Mouse (Mus musculus) liver, embryonic 11.5 days (tissue): Measurements from ENCODE around the gene Bscl2. TPM values are rescaled to one million over a fixed set of nuclear protein-coding genes. Genes with fewer than 3 reads are reported as not detected.
"Not testable (repeated sequence)": the region's sequence is repeated elsewhere in the genome, so short reads cannot be mapped to it uniquely, and the experiment has no call there.

Experiments
- ATAC-seq: fragments of 200-750 bp; cut with Nextera tagmentation; replicated peaks from 2 replicates; pipeline ENCODE4 v1.8.0; 2017; ENCODE audit warnings: moderate number of reproducible peaks, mild to moderate bottlenecking, moderate TSS enrichment, moderate library complexity; ENCODE audit not compliant: low FRiP score
- DNase-seq: peaks from one replicate; pipeline ENCODE4 v3.0.0-alpha.2; 2017; ENCODE audit warnings: low spot score
- H3K27ac ChIP-seq: fragments of 300-500 bp; sonication (generic); 2 replicates; pipeline ENCODE4 v1.5.1; 2014; ENCODE audit warnings: mild to moderate bottlenecking, low read depth, low read length, control low read depth
- H3K27me3 ChIP-seq: fragments of 300-500 bp; sonication (generic); replicated peaks from 2 replicates; pipeline ENCODE4 v1.6.1; 2014; ENCODE audit warnings: low read length, mixed read lengths; ENCODE audit not compliant: control insufficient read depth, insufficient read depth
- H3K36me3 ChIP-seq: fragments of 300-500 bp; sonication (generic); 2 replicates; pipeline ENCODE4 v1.6.1; 2014; ENCODE audit warnings: mild to moderate bottlenecking, low read length, moderate library complexity, mixed read lengths; ENCODE audit not compliant: control insufficient read depth, insufficient read depth
- H3K4me1 ChIP-seq: fragments of 300-500 bp; sonication (generic); replicated peaks from 2 replicates; pipeline ENCODE4 v1.6.1; 2014; ENCODE audit warnings: low read length, mixed read lengths; ENCODE audit not compliant: control insufficient read depth, insufficient read depth
- H3K4me2 ChIP-seq: fragments of 300-500 bp; sonication (generic); 2 replicates; pipeline ENCODE4 v1.6.1; 2014; ENCODE audit warnings: mild to moderate bottlenecking, control low read depth, moderate library complexity
- H3K4me3 ChIP-seq: fragments of 300-500 bp; sonication (generic); 2 replicates; pipeline ENCODE4 v1.5.1; 2014; ENCODE audit warnings: low read depth, low read length, control low read depth
- H3K9ac ChIP-seq: fragments of 300-500 bp; sonication (generic); 2 replicates; pipeline ENCODE4 v1.6.1; 2014; ENCODE audit warnings: low read depth, low read length, control low read depth
- H3K9me3 ChIP-seq: fragments of 300-500 bp; sonication (generic); 2 replicates; pipeline ENCODE4 v1.6.1; 2016; ENCODE audit warnings: low read length, inconsistent platforms, mixed read lengths; ENCODE audit not compliant: control insufficient read depth
- WGBS: fragments of 180-500 bp; shearing (Covaris S2); extraction: QIAGEN DNeasy Blood & Tissue Kit; methylation state at CpG from one replicate; pipeline ENCODE4 v1.1.7; 2014; 5-methylcytosine and 5-hydroxymethylcytosine counted together
- polyA plus RNA-seq: library from polyadenylated mRNA; unstranded; fragments of >200 nt; fragmentation: Nextera tagmentation; extraction: Ambion mirVana; gene quantifications from 2 replicates; pipeline ENCODE4 v1.2.1, GENCODE M21; 2014

Bscl2 gene
- polyA plus RNA-seq, 1 experiment from 2014 or later, result 52.7 TPM

GRCm38 (mm10) chr19:8820424-8820956, 16.8 kb upstream of the Bscl2 start:
- Histone ChIP-seq H3K9me3 (no peaks in the 10 kb centered on the region), H3K9ac (peak overlapping the region; percentile 98), H3K27ac (peak overlapping the region; percentile 98), H3K4me1 (peaks cover 21% of the 10 kb centered on the region), H3K27me3 (no peaks in the 10 kb centered on the region), H3K4me3 (peak overlapping the region; percentile 100), H3K36me3 (peaks cover 31% of the 10 kb centered on the region), H3K4me2 (peak overlapping the region; percentile 93)
- peak; percentile 48 for ATAC-seq
- no peak for DNase-seq
- under 1% methylated on average over 48 of the region's 48 CpGs for WGBS

GRCm38 (mm10) chr19:8821146-8821545, 16.1 kb upstream of the Bscl2 start:
- no peaks in the 10 kb centered on the region for H3K27me3 ChIP-seq
- peaks cover 33% of the 10 kb centered on the region for H3K36me3 ChIP-seq
- H3K4me3 ChIP-seq, result peak overlapping the region; percentile 100
- H3K9ac ChIP-seq, result peak overlapping the region; percentile 98
- no peaks in the 10 kb centered on the region for H3K9me3 ChIP-seq
- WGBS, result under 1% methylated on average over 7 of the region's 7 CpGs
- ATAC-seq, result no peak
- H3K4me2 ChIP-seq, result peak overlapping the region; percentile 93
- peak overlapping the region; percentile 98 for H3K27ac ChIP-seq
- no peak for DNase-seq
- peaks cover 21% of the 10 kb centered on the region for H3K4me1 ChIP-seq

DNA sequence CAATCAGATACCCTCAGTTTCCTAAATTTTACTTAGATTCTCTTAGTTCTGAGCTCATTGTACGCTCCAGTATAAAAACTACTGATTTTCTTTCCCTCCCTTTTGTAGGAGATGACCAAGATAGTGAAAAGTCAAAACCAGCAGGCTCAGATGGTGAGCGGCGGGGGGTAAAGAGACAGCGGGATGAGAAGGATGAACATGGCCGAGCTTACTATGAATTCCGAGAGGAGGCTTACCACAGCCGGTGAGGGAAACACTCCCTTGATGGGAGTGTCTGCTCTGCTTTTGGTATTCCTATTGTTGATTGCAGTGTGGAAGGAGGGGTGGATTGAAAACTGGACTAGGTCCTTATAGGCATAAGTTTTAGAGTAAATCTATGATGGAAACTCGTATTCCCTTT, 14.6 kb upstream of the Bscl2 start:
- Histone ChIP-seq H3K4me3 (peak overlapping the region; percentile 100), H3K4me2 (peak overlapping the region; percentile 93), H3K27ac (no peak overlapping the region), H3K27me3 (no peaks in the 10 kb centered on the region), H3K4me1 (peaks cover 17% of the 10 kb centered on the region), H3K9ac (no peak overlapping the region), H3K9me3 (no peaks in the 10 kb centered on the region), H3K36me3 (peaks cover 44% of the 10 kb centered on the region)
- ATAC-seq (no peak), DNase-seq (no peak)
- 85% methylated on average over 8 of the region's 8 CpGs for WGBS

DNA sequence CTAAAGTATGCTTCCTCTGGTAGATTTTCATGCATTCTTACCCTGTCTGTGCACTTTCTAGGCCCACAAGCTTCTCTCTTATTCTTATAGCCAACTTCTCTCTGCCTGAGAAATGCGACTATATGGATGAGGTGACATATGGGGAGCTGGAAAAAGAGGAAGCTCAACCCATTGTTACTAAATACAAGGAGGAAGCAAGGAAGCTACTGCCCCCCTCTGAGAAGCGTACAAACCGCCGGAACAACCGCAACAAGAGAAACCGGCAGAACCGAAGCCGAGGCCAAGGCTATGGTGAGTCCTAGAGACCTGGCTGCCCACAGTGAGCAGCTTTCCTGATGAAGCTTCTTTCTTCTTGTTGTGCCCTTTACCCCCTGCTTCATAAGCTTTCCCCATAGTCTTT, 7.6 kb upstream of the Bscl2 start, which contains the start of gene AC129217.1:
Gene AC129217.1 (plus strand): TSS at position 114 of the 400 bp plus-strand sequence.
- DNase-seq, result no peak
- Histone ChIP-seq H3K9me3 (no peaks in the 10 kb centered on the region), H3K27ac (no peak within 1 kb of the TSS), H3K4me1 (no peaks in the 10 kb centered on the region), H3K9ac (no peak within 1 kb of the TSS), H3K36me3 (peaks cover 88% of the 10 kb centered on the region), H3K4me3 (no peak within 1 kb of the TSS), H3K27me3 (no peaks in the 10 kb centered on the region), H3K4me2 (no peak within 1 kb of the TSS)
- ATAC-seq, result no peak
- 73% methylated on average over 8 of the region's 8 CpGs for WGBS

DNA sequence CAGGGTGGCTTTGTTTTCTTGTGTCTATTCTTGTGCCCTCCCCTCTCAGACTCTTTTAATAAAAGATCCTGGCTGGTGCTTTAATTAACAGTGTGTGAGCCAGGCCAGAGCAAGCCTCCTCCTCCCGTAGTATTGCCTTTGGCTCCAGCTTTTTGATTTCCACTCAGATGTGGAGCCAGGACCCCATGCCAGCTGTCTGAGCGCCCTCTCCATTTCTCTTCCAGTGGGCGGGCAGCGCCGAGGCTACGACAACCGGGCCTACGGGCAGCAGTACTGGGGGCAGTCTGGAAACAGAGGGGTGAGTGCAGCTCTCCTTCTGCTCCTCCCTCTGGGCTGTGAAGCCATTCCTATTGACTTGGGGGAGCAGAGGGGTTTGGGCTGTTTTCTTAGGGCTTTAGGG, 6.6 kb upstream of the Bscl2 start:
- no peak overlapping the region for H3K27ac ChIP-seq
- H3K27me3 ChIP-seq, result no peaks in the 10 kb centered on the region
- no peaks in the 10 kb centered on the region for H3K9me3 ChIP-seq
- DNase-seq (no peak), ATAC-seq (no peak)
- no peak overlapping the region for H3K4me2 ChIP-seq
- H3K4me3 ChIP-seq, result no peak overlapping the region
- WGBS, result 97% methylated on average over 8 of the region's 8 CpGs
- H3K36me3 ChIP-seq, result peaks cover 87% of the 10 kb centered on the region
- H3K9ac ChIP-seq, result no peak overlapping the region
- H3K4me1 ChIP-seq, result no peaks in the 10 kb centered on the region

- no peak for DNase-seq
- Histone ChIP-seq H3K27me3 (no peaks in the 10 kb centered on the region), H3K9me3 (no peaks in the 10 kb centered on the region), H3K27ac (no peak overlapping the region), H3K4me3 (no peak overlapping the region), H3K4me2 (no peak overlapping the region), H3K9ac (no peak overlapping the region), H3K36me3 (peaks cover 82% of the 10 kb centered on the region), H3K4me1 (no peaks in the 10 kb centered on the region)
- ATAC-seq, result no peak
- WGBS, result 84% methylated on average over 11 of the region's 11 CpGs
Observed at GRCm38 (mm10) chr19:8831262-8831661, 6.0 kb upstream of the Bscl2 start.

DNA sequence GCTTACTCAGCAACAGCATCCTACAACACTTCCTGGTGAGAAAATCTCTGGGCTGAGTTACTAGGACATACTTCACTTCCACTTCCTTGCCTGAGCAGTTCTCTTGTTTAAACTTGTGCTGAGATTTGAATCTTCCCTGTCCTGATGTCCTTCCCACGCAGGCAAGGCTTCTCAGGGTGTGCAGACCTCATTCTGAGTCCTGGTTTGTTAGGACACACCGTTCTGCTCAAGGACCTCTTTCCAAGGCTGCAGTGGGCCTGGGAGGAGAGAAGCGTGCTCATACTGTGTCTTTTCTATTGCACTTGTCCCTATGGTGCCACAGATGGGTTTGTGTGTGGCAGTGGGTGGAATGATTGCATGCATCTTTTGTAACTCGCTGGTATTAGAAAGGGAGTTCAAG, 4.3 kb upstream of the Bscl2 start:
- H3K9ac ChIP-seq, result no peak overlapping the region
- H3K9me3 ChIP-seq, result no peaks in the 10 kb centered on the region
- H3K36me3 ChIP-seq, result peaks cover 66% of the 10 kb centered on the region
- H3K27me3 ChIP-seq, result no peaks in the 10 kb centered on the region
- no peak for DNase-seq
- no peak overlapping the region for H3K4me3 ChIP-seq
- 88% methylated on average over 4 of the region's 4 CpGs for WGBS
- no peak overlapping the region for H3K27ac ChIP-seq
- no peak for ATAC-seq
- peaks cover 3% of the 10 kb centered on the region for H3K4me1 ChIP-seq
- H3K4me2 ChIP-seq, result no peak overlapping the region

DNA sequence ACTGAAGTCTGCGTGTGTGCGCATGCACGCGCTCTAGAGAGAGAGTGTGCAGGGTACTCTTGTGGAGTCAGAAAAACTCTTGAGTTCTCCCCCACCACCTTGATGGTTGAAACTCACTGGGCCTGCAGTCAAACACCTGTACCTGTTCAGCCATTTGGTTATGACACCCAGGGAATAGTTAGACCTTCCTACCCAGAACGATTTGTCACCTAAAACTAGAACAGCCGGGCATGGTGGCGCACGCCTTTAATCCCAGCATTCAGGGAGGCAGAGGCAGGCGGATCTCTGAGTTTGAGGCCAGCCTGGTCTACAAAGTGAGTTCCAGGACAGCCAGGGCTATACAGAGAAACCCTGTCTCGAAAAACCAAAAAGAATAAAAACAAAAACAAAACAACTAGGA, 940 bp upstream of the Bscl2 start:
- 96% methylated on average over 10 of the region's 10 CpGs for WGBS

GRCm38 (mm10) chr19:8838041-8838730, 919 bp downstream of the Bscl2 start:
- peak overlapping the region; percentile 95 for H3K27ac ChIP-seq
- H3K27me3 ChIP-seq, result no peaks in the 10 kb centered on the region
- peaks cover 33% of the 10 kb centered on the region for H3K4me1 ChIP-seq
- DNase-seq (no peak), ATAC-seq (peak; percentile 11; the same call in 1 of the 2 replicates)
- H3K9me3 ChIP-seq, result no peaks in the 10 kb centered on the region
- peak overlapping the region; percentile 99 for H3K4me2 ChIP-seq
- peaks cover 18% of the 10 kb centered on the region for H3K36me3 ChIP-seq
- peak overlapping the region; percentile 54 for H3K4me3 ChIP-seq
- peak overlapping the region; percentile 93 for H3K9ac ChIP-seq
- 26% methylated on average over 15 of the region's 15 CpGs for WGBS

More for the DNA sequence above, 940 bp upstream of the Bscl2 start:
- H3K4me2 ChIP-seq, ATAC-seq, H3K9ac ChIP-seq, H3K27me3 ChIP-seq, H3K4me3 ChIP-seq, H3K9me3 ChIP-seq, H3K27ac ChIP-seq, DNase-seq: not testable (repeated sequence)
- Histone ChIP-seq H3K4me1 (peaks cover 33% of the 10 kb centered on the region), H3K36me3 (peaks cover 34% of the 10 kb centered on the region)
